Mouse (Mus musculus) right cerebral cortex, postnatal 14 days (tissue): ENCODE results near the gene Slc2a12.

Source experiments
- DNase-seq: peaks from one replicate; pipeline ENCODE4 v3.0.0; 2022

Slc2a12 gene

GRCm38 (mm10) chr10:22731272-22732093, 86.7 kb downstream of the Slc2a12 start, which contains the start of gene Tbpl1:
Tbpl1 (minus strand) TSS chr10:22731938.
- DNase-seq = peak; percentile 92

GRCm38 (mm10) chr10:22732181-22732580, 87.4 kb downstream of the Slc2a12 start:
- no peak for DNase-seq

GRCm38 (mm10) chr10:22745922-22746321, 101.1 kb downstream of the Slc2a12 start:
- DNase-seq = no peak

- DNase-seq = no peak
Observed at GRCm38 (mm10) chr10:22746334-22747322, 101.8 kb downstream of the Slc2a12 start.

- no peak for DNase-seq
Observed at GRCm38 (mm10) chr10:22751175-22751682, 106.4 kb downstream of the Slc2a12 start.
